Comparison of ENCODE assay signal across 22 mouse cellular contexts in genomic region chr2:9886031-9886430, GRCm38 (mm10). TPM values are rescaled to one million over a fixed set of nuclear protein-coding genes. Genes with fewer than 3 reads are reported as not detected.
DNase-seq lines count a peak whose midpoint lies in the region; ATAC-seq and TF ChIP-seq lines count a peak whose summit lies in the region.
"Had no signal": no experiment of that assay in that cellular context is flagged by ENCODE, and none has a peak within 500 bp of the region (broad histone marks: within the 10 kb centered on the region; RNA-seq: fewer than 3 reads in every experiment).

No protein-coding gene starts in this region.

- peak overlapping the region; percentile 55 for H3K4me3 ChIP-seq in kidney, embryonic 16.5 days (ENCODE audit: low read length)
- H3K4me3 ChIP-seq in hindbrain, embryonic 13.5 days: peak overlapping the region; percentile 41
- peak overlapping the region; percentile 26 for H3K4me3 ChIP-seq in midbrain, embryonic 11.5 days (ENCODE audit: low read depth, low read length)
- H3K4me3 ChIP-seq in lung, adult 2 months (replicated peaks; ENCODE audit: extremely low read depth, low read depth, low read length): no peak overlapping the region
- H3K4me3 ChIP-seq: erythroblast, embryonic 14.5 days; limb, embryonic 15.5 days; lung, embryonic 15.5 days had no signal

- H3K27ac ChIP-seq in kidney, embryonic 16.5 days (ENCODE audit: low read length): peak overlapping the region; percentile 35
- H3K27ac ChIP-seq in hindbrain, embryonic 13.5 days: peak overlapping the region; percentile 78
- no peak overlapping the region for H3K27ac ChIP-seq in midbrain, embryonic 11.5 days (ENCODE audit: low read depth, low read length)
- H3K27ac ChIP-seq: limb, embryonic 15.5 days; lung, embryonic 15.5 days had no signal

- no peaks in the 10 kb centered on the region for H3K36me3 ChIP-seq in kidney, embryonic 16.5 days (ENCODE audit: insufficient read depth, low read length)
- no peaks in the 10 kb centered on the region for H3K36me3 ChIP-seq in hindbrain, embryonic 13.5 days
- no peaks in the 10 kb centered on the region for H3K36me3 ChIP-seq in midbrain, embryonic 11.5 days (ENCODE audit: control insufficient read depth, insufficient read depth, low read length)
- H3K36me3 ChIP-seq: limb, embryonic 15.5 days; lung, embryonic 15.5 days had no signal

- no peak for ATAC-seq in kidney, embryonic 16.5 days (ENCODE audit: low FRiP score, low TSS enrichment)
- ATAC-seq in hindbrain, embryonic 13.5 days (ENCODE audit: low FRiP score): no peak
- no peak for ATAC-seq in midbrain, embryonic 11.5 days (ENCODE audit: low FRiP score)
- ATAC-seq: CD4-positive, CD25-positive, alpha-beta regulatory T cell, adult 4 months had no signal

- H3K4me2 ChIP-seq in kidney, embryonic 16.5 days (replicated peaks; ENCODE audit: low read depth, low read length): peak overlapping the region; percentile 90
- H3K4me2 ChIP-seq in hindbrain, embryonic 13.5 days: peak overlapping the region; percentile 61
- 0 out of 2 replicates have a peak overlapping the region, but pooled peaks have one; percentile 3 for H3K4me2 ChIP-seq in midbrain, embryonic 11.5 days
- H3K4me2 ChIP-seq: heart, embryonic 11.5 days; limb, embryonic 15.5 days; lung, embryonic 15.5 days had no signal

- no peak for TF ChIP-seq POLR2A in lung, adult 2 months (IDR thresholded peaks at IDR 0.05; ENCODE audit: borderline replicate concordance, extremely low read depth, low read depth, low read length)

- H3K9me3 ChIP-seq in kidney, embryonic 16.5 days (ENCODE audit: low read length): no peaks in the 10 kb centered on the region
- H3K9me3 ChIP-seq in hindbrain, embryonic 13.5 days: no peaks in the 10 kb centered on the region
- H3K9me3 ChIP-seq in midbrain, embryonic 11.5 days (ENCODE audit: control insufficient read depth, low read length): no peaks in the 10 kb centered on the region
- H3K9me3 ChIP-seq: limb, embryonic 15.5 days; lung, embryonic 15.5 days had no signal

- no peak for TF ChIP-seq CTCF in lung, adult 2 months (IDR thresholded peaks at IDR 0.05; ENCODE audit: insufficient read depth, low read length)

- H3K4me1 ChIP-seq in kidney, embryonic 16.5 days (ENCODE audit: insufficient read depth, low read length): peaks cover 14% of the 10 kb centered on the region; the same call in 1 of the 2 replicates
- H3K4me1 ChIP-seq in hindbrain, embryonic 13.5 days (replicated peaks): peaks cover 27% of the 10 kb centered on the region
- peaks cover 20% of the 10 kb centered on the region for H3K4me1 ChIP-seq in midbrain, embryonic 11.5 days (ENCODE audit: control insufficient read depth, insufficient read depth, low read length)
- H3K4me1 ChIP-seq in lung, adult 2 months (ENCODE audit: control insufficient read depth, insufficient read depth, low read length): peaks cover 3% of the 10 kb centered on the region; the same call in 1 of the 2 replicates

- 25% methylated on average over 3 of the region's 3 CpGs for WGBS in kidney, embryonic 16.5 days
- WGBS in hindbrain, embryonic 13.5 days: 8% methylated on average over 3 of the region's 3 CpGs
- 6% methylated on average over 3 of the region's 3 CpGs for WGBS in midbrain, embryonic 11.5 days
- 55% methylated on average over 3 of the region's 3 CpGs for WGBS in lung, adult 2 months

- H3K27me3 ChIP-seq in kidney, embryonic 16.5 days (ENCODE audit: insufficient read depth, low read length): peaks cover 94% of the 10 kb centered on the region
- H3K27me3 ChIP-seq in hindbrain, embryonic 13.5 days: peaks cover 96% of the 10 kb centered on the region
- peaks cover 93% of the 10 kb centered on the region for H3K27me3 ChIP-seq in midbrain, embryonic 11.5 days (ENCODE audit: control insufficient read depth, insufficient read depth, low read length)

- no peak for DNase-seq in kidney, postnatal 25 days
- peak; percentile 94 for DNase-seq in midbrain, embryonic 11.5 days (ENCODE audit: low spot score, missing footprints)
- DNase-seq in retina, postnatal 1 day: peak; percentile 7
- no peak for DNase-seq in heart, postnatal 36 days
- DNase-seq in lung, adult 2 months: no peak
- DNase-seq: adrenal gland, adult 2 months; cerebellum, adult 18-20 months; kidney, adult 18-20 months; right cerebral cortex, postnatal 4 days had no signal

- intact Hi-C loops in heart, postnatal 36 days (cut with DNase I): loop anchor here (10.0 kb wide), 1 partner anchor 1211 kb away; no protein-coding TSS in a partner anchor

- H3K9ac ChIP-seq in kidney, embryonic 16.5 days (replicated peaks; ENCODE audit: low read length): peak overlapping the region; percentile 68
- peak overlapping the region; percentile 66 for H3K9ac ChIP-seq in hindbrain, embryonic 13.5 days
- H3K9ac ChIP-seq in midbrain, embryonic 11.5 days (ENCODE audit: low read length): peak overlapping the region; percentile 30; the same call in 1 of the 2 replicates
- H3K9ac ChIP-seq: limb, embryonic 15.5 days; lung, embryonic 15.5 days had no signal

RNA-seq across cellular contexts. Expression of gene 9230102O04Rik, which starts 3.3 kb away (rescaled TPM):
- polyA plus RNA-seq in kidney, embryonic 16.5 days (2015; fragmentation: Nextera tagmentation; extraction: Ambion mirVana): 6.7 and 7.2 TPM in 2 replicates
- polyA plus RNA-seq in hindbrain, embryonic 13.5 days (2015; fragmentation: Nextera tagmentation; extraction: Ambion mirVana): 1.4 and 2.7 TPM in 2 replicates
- polyA plus RNA-seq in midbrain, embryonic 11.5 days (2014; fragmentation: Nextera tagmentation; extraction: Ambion mirVana): 1.4 and 1.6 TPM in 2 replicates
- not detected for total RNA-seq in heart, postnatal 36 days (2021)
- polyA plus RNA-seq in lung, adult 2 months (2012; rRNA removed): not detected in 2 replicates
- total RNA-seq: adrenal gland, adult 2 months; gastrocnemius, postnatal 4 days; heart, postnatal 25 days; left cerebral cortex, adult 8-10 months; megakaryocyte, adult 5-6 weeks had no signal
- polyA plus RNA-seq: adrenal gland, adult 2 months; erythroblast, embryonic 14.5 days; frontal cortex, adult 2 months; limb, embryonic 15.5 days; lung, embryonic 15.5 days had no signal

RNA-seq across cellular contexts. Expression of gene Gata3, which starts 3.8 kb away (rescaled TPM):
- 103 and 117 TPM in 2 replicates for polyA plus RNA-seq in kidney, embryonic 16.5 days (2015; fragmentation: Nextera tagmentation; extraction: Ambion mirVana)
- 32.3 and 59.4 TPM in 2 replicates for polyA plus RNA-seq in hindbrain, embryonic 13.5 days (2015; fragmentation: Nextera tagmentation; extraction: Ambion mirVana)
- 34.1 and 34.8 TPM in 2 replicates for polyA plus RNA-seq in midbrain, embryonic 11.5 days (2014; fragmentation: Nextera tagmentation; extraction: Ambion mirVana)
- total RNA-seq in heart, postnatal 36 days (2021): 1 to 10 TPM in 1 of 2 experiments, under 1 TPM in 1; 0.47 to 2.2 TPM
- 12.3 and 13.9 TPM in 2 replicates for polyA plus RNA-seq in lung, adult 2 months (2012; rRNA removed)
- polyA plus RNA-seq: frontal cortex, adult 2 months had no signal

RNA-seq across cellular contexts. Expression of gene 4930412O13Rik, which starts 5.0 kb away (rescaled TPM):
- 2.8 and 3.2 TPM in 2 replicates for polyA plus RNA-seq in kidney, embryonic 16.5 days (2015; fragmentation: Nextera tagmentation; extraction: Ambion mirVana)
- 1.1 and 2.5 TPM in 2 replicates for polyA plus RNA-seq in hindbrain, embryonic 13.5 days (2015; fragmentation: Nextera tagmentation; extraction: Ambion mirVana)
- polyA plus RNA-seq in midbrain, embryonic 11.5 days (2014; fragmentation: Nextera tagmentation; extraction: Ambion mirVana): 0.20 and 1.2 TPM in 2 replicates
- not detected for total RNA-seq in heart, postnatal 36 days (2021)
- polyA plus RNA-seq in lung, adult 2 months (2012; rRNA removed): not detected in 2 replicates
- total RNA-seq: gastrocnemius, postnatal 4 days; heart, postnatal 25 days; left cerebral cortex, adult 8-10 months; megakaryocyte, adult 5-6 weeks; MEL had no signal
- polyA plus RNA-seq: erythroblast, embryonic 14.5 days; frontal cortex, adult 2 months; heart, embryonic 11.5 days; limb, embryonic 15.5 days; lung, embryonic 15.5 days had no signal

Comparison
In these comparisons a context has a peak if more than half of its experiments do, and no peak if none do; other contexts are left out.
1. H3K4me2 ChIP-seq: peak in every context shown above with its lines; median percentile 90 in kidney, embryonic 16.5 days; 61 in hindbrain, embryonic 13.5 days; 3 in midbrain, embryonic 11.5 days.
2. DNase-seq: peak in midbrain, embryonic 11.5 days (single experiment) and retina, postnatal 1 day (single experiment); none in kidney, postnatal 25 days (0 of 2), heart, postnatal 36 days (0 of 2) and lung, adult 2 months (single experiment).
3. Peak in every context shown above with its lines, with median percentiles within 50 percentile points of each other: H3K9ac ChIP-seq.